Mouse (Mus musculus) intestine, embryonic 15.5 days (tissue): ENCODE data around the gene Tnip2. TPM values are rescaled to one million over a fixed set of nuclear protein-coding genes. Genes with fewer than 3 reads are reported as not detected.

Experiments
- ATAC-seq: fragments of 200-750 bp; cut with Nextera tagmentation; 2 replicates; pipeline ENCODE4 v1.8.0; 2017; ENCODE audit warnings: moderate TSS enrichment, moderate library complexity
- H3K27ac ChIP-seq: fragments of 300-500 bp; sonication (generic); 2 replicates; pipeline ENCODE4 v1.5.1; 2015; ENCODE audit warnings: mild to moderate bottlenecking, inconsistent platforms
- H3K27me3 ChIP-seq: fragments of 300-500 bp; sonication (generic); replicated peaks from 2 replicates; pipeline ENCODE4 v1.6.1; 2015; ENCODE audit warnings: inconsistent platforms
- H3K36me3 ChIP-seq: fragments of 300-500 bp; sonication (generic); 2 replicates; pipeline ENCODE4 v1.6.1; 2015; ENCODE audit warnings: inconsistent platforms
- H3K4me1 ChIP-seq: fragments of 300-500 bp; sonication (generic); replicated peaks from 2 replicates; pipeline ENCODE4 v1.6.1; 2015; ENCODE audit warnings: inconsistent platforms
- H3K4me2 ChIP-seq: fragments of 300-500 bp; sonication (generic); replicated peaks from 2 replicates; pipeline ENCODE4 v1.6.1; 2015; ENCODE audit warnings: mild to moderate bottlenecking, inconsistent platforms
- H3K4me3 ChIP-seq: fragments of 300-500 bp; sonication (generic); replicated peaks from 2 replicates; pipeline ENCODE4 v1.5.1; 2015; ENCODE audit warnings: inconsistent platforms
- H3K9ac ChIP-seq: fragments of 300-500 bp; sonication (generic); 2 replicates; pipeline ENCODE4 v1.6.1; 2015; ENCODE audit warnings: inconsistent platforms
- H3K9me3 ChIP-seq: fragments of 300-500 bp; sonication (generic); 2 replicates; pipeline ENCODE4 v1.6.1; 2016; ENCODE audit warnings: inconsistent platforms
- WGBS: fragments of 180-500 bp; shearing (Covaris S2); methylation state at CpG from one replicate; pipeline ENCODE4 v1.1.7; 2015; 5-methylcytosine and 5-hydroxymethylcytosine counted together
- polyA plus RNA-seq: library from polyadenylated mRNA; unstranded; fragments of >200 nt; fragmentation: Nextera tagmentation; extraction: Ambion mirVana; gene quantifications from 2 replicates; pipeline ENCODE4 v1.2.1, GENCODE M21; 2015

Gene Tnip2
- polyA plus RNA-seq, 1 experiment from 2014 or later = 14.4 TPM

DNA sequence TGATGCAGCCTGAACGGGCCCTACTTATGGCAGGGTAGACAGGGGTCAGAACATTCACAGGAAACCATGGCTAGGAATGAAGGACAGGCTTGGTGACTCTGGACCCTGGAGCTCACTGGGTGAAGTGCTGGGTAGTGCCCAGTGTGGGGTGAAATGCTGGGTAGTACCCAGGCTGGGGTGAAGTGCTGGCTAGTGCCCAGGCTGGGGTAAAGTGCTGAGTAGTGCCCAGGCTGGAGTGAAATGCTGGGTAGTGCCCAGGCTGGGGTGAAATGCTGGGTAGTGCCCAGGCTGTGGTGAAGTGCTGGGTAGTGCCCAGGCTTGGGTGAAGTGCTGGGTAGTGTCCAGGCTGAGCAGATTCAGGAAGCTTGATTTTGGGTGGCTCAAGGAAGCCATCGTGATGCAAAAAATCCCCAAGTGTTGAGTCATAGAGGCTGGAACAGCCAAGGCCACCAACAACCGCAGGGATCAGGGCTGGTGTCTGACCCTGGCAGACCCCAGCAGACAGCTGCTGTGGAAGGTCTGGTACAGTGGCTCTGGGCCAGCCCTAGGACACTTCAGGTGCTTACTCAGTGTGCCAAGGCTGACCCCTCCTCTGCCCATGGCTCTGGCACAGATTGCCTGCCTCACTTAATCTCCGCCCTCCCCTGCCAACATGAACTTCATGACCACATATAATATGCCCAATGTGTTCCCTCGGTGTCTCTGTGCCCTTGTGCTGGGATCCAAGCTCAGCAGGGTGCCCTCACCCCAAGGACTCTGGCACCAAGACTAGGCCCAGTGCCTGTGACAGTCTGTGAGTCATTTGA, 21.2 kb upstream of the Tnip2 start:
- no peaks in the 10 kb centered on the region for H3K36me3 ChIP-seq
- 0 out of 2 replicates have a peak, but pooled peaks cover 6% of the 10 kb centered on the region for H3K4me1 ChIP-seq
- H3K9ac ChIP-seq = no peak overlapping the region
- WGBS = 79% methylated on average over 5 of the region's 5 CpGs
- H3K9me3 ChIP-seq = no peaks in the 10 kb centered on the region
- H3K27ac ChIP-seq = no peak overlapping the region
- H3K4me3 ChIP-seq = no peak overlapping the region
- ATAC-seq = no peak
- no peaks in the 10 kb centered on the region for H3K27me3 ChIP-seq
- H3K4me2 ChIP-seq = no peak overlapping the region

DNA sequence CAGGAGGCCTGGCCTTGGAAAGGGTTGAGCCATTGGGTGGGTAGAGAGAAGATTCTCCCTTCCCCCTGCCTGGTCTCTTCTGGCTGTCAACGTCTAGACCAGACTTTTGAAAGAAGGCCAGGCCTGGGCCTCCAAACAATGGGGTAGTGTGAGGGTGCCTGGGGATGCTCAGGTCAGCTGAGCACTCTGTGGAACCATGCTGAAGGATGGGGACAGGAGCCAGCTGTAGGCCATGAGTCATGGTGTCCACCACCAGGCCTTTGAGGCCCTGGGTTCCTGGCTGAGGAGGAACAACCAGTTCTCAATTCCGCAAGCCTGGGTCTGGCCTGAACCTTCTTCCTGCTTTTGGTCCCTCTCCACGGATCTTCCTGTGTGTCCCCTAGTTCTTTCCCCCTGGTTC, 20.0 kb upstream of the Tnip2 start:
- WGBS = 74% methylated on average over 3 of the region's 3 CpGs

DNA sequence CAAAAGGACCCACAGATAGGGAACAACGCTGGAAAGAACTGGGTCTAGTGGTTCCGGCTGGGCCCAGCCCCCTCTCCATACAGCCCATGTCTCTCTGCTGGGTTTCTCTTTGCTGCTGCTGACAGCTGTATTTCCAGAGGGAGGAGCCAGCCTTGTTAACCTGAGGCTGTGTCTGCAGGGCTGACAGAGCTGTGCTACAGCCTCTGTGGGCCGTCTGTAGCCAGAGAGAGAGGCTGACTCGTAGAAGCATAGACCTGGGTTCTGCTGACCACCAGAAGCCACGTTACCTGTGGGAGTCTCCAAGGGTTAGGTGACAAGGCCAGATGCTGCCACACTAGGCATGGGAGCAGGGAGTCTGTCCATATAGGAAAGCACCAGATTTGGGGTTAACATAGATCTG, 19.3 kb upstream of the Tnip2 start:
- Histone ChIP-seq H3K9ac (no peak overlapping the region), H3K4me2 (no peak overlapping the region)
- WGBS = 76% methylated on average over 5 of the region's 5 CpGs

More for the DNA sequence above, 20.0 kb upstream of the Tnip2 start:
- ATAC-seq = no peak
- no peak overlapping the region for H3K4me3 ChIP-seq
- 0 out of 2 replicates have a peak, but pooled peaks cover 6% of the 10 kb centered on the region for H3K4me1 ChIP-seq
- H3K9ac ChIP-seq = no peak overlapping the region
- H3K9me3 ChIP-seq = no peaks in the 10 kb centered on the region
- H3K27me3 ChIP-seq = no peaks in the 10 kb centered on the region
- no peak overlapping the region for H3K27ac ChIP-seq
- no peaks in the 10 kb centered on the region for H3K36me3 ChIP-seq
- no peak overlapping the region for H3K4me2 ChIP-seq

DNA sequence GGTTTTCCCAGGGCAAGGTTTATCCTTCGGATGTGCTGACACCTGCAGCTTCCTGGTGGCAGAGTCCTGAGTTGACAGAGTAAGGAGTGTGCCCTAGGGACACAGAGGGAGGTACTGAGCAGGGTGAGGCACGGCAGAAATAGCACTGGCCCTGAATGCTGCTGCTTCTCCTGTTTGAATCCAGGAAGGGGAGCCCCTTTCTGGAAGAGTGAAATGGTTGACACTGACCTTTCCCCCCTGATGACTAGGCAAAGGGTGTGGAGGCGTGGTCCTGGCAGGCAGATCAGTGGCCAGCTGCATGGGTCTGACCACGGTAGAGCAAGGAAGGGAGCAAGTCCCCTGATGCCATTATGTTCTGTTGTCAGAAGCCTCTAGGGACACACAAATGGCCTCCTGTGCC, 16.9 kb upstream of the Tnip2 start:
- no peak overlapping the region for H3K4me2 ChIP-seq
- H3K9ac ChIP-seq = no peak overlapping the region
- peaks cover 9% of the 10 kb centered on the region; the same call in 1 of the 2 replicates for H3K4me1 ChIP-seq
- H3K4me3 ChIP-seq = no peak overlapping the region
- H3K9me3 ChIP-seq = no peaks in the 10 kb centered on the region
- no peaks in the 10 kb centered on the region for H3K36me3 ChIP-seq
- WGBS = 35% methylated on average over 4 of the region's 4 CpGs
- H3K27me3 ChIP-seq = no peaks in the 10 kb centered on the region
- H3K27ac ChIP-seq = peak overlapping the region; percentile 18; the same call in 1 of the 2 replicates
- peak; percentile 59 for ATAC-seq

More for the DNA sequence above, 19.3 kb upstream of the Tnip2 start:
- ATAC-seq = no peak
- no peaks in the 10 kb centered on the region for H3K27me3 ChIP-seq
- no peaks in the 10 kb centered on the region for H3K36me3 ChIP-seq
- 0 out of 2 replicates have a peak, but pooled peaks cover 4% of the 10 kb centered on the region for H3K4me1 ChIP-seq
- H3K9me3 ChIP-seq = no peaks in the 10 kb centered on the region
- H3K27ac ChIP-seq = no peak overlapping the region
- no peak overlapping the region for H3K4me3 ChIP-seq

DNA sequence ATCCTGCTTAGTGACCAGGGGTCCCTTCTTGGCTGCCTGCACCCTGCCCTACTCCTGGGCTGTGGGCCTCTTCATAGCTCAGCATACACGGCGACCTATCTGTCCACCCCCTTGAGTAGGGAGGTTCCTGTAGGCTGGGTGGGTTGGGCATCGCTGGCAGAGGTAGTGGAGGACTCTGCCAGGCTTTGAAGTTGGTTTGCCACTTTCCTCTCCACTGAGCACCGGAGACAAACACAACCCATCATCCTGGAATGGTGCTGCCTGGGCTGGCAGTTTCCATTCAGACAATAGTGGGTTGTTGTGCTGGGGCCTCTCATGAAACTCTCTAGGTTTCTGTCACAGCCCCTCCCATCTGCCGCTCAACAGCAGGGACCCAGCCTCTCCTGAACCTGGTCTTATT, 16.3 kb upstream of the Tnip2 start:
- H3K4me2 ChIP-seq = no peak overlapping the region
- no peak for ATAC-seq
- WGBS = 67% methylated on average over 5 of the region's 5 CpGs
- H3K36me3 ChIP-seq = no peaks in the 10 kb centered on the region
- H3K4me3 ChIP-seq = no peak overlapping the region
- no peaks in the 10 kb centered on the region for H3K27me3 ChIP-seq
- H3K9ac ChIP-seq = no peak overlapping the region
- H3K27ac ChIP-seq = no peak overlapping the region
- no peaks in the 10 kb centered on the region for H3K9me3 ChIP-seq
- peaks cover 9% of the 10 kb centered on the region; the same call in 1 of the 2 replicates for H3K4me1 ChIP-seq

DNA sequence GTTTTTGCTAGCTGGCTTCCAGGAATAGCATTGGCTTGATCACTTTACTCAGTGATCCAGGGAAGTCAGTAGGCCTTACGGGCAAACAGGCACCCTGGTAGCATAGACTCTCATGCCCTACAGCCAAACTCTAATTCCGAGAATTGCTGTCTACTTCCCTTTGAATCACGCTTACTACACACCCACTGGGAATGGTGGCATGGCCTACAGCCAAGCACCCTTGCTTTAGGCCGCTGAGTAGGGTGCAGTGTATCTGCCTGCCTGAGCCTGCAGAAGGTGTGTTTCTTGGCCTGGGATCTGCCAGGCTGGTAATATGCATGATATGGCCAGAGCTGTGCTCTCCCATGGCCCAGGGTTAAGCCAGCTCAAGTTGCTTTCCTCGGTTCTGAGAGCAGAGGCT, 14.9 kb upstream of the Tnip2 start:
- Histone ChIP-seq H3K27ac (no peak overlapping the region), H3K4me2 (no peak overlapping the region), H3K4me3 (no peak overlapping the region), H3K9ac (no peak overlapping the region), H3K4me1 (peaks cover 9% of the 10 kb centered on the region; the same call in 1 of the 2 replicates), H3K27me3 (no peaks in the 10 kb centered on the region), H3K9me3 (no peaks in the 10 kb centered on the region), H3K36me3 (no peaks in the 10 kb centered on the region)
- WGBS = 87% methylated on average over 5 of the region's 5 CpGs
- ATAC-seq = no peak

DNA sequence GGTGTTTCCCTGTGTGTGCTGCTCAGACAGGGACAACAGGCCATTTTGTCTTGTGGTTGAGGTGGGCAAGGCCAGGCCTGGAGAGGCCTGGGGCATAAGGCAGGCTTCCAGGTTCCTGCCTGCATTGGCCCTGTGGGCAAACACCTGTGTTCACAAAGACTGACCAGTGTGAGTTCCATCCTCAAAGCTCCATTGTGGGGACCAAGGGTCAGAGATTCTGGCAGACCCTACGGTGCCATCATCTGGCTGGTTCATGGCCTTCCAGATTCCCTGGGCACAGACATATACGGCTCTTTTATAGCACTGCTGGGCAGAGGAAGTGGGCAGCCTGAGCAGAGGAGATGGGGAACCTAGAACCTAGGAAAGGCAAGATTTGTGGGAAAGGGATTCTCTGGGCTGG, 13.6 kb upstream of the Tnip2 start:
- no peak for ATAC-seq
- peaks cover 9% of the 10 kb centered on the region; the same call in 1 of the 2 replicates for H3K4me1 ChIP-seq
- no peaks in the 10 kb centered on the region for H3K9me3 ChIP-seq

DNA sequence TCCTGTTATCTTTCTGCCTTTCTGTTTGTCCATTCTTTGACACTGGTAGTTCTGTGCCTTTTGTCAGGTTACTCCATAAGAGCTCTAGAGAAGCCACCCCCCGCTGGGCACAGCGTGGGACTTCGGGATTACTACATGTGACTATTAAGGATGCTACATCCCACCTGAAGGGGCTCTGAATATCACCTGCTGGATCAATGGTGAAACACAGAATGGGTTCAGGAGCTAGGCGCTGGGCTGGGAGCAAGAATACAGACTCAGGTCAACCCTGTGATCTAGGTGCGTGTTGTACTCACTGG, 12.6 kb upstream of the Tnip2 start:
- peak overlapping the region; percentile 64; the same call in 1 of the 2 replicates for H3K4me3 ChIP-seq
- H3K9me3 ChIP-seq = no peaks in the 10 kb centered on the region
- WGBS = 57% methylated on average over 5 of the region's 5 CpGs
- no peak for ATAC-seq
- H3K36me3 ChIP-seq = no peaks in the 10 kb centered on the region
- H3K4me2 ChIP-seq = peak overlapping the region; percentile 91
- no peak overlapping the region for H3K9ac ChIP-seq
- H3K27me3 ChIP-seq = no peaks in the 10 kb centered on the region
- peaks cover 9% of the 10 kb centered on the region; the same call in 1 of the 2 replicates for H3K4me1 ChIP-seq
- no peak overlapping the region for H3K27ac ChIP-seq

More for the DNA sequence above, 13.6 kb upstream of the Tnip2 start:
- no peak overlapping the region for H3K9ac ChIP-seq
- 80% methylated on average over 2 of the region's 2 CpGs for WGBS
- no peaks in the 10 kb centered on the region for H3K36me3 ChIP-seq
- no peak overlapping the region for H3K27ac ChIP-seq
- no peaks in the 10 kb centered on the region for H3K27me3 ChIP-seq
- H3K4me2 ChIP-seq = no peak overlapping the region
- H3K4me3 ChIP-seq = no peak overlapping the region

DNA sequence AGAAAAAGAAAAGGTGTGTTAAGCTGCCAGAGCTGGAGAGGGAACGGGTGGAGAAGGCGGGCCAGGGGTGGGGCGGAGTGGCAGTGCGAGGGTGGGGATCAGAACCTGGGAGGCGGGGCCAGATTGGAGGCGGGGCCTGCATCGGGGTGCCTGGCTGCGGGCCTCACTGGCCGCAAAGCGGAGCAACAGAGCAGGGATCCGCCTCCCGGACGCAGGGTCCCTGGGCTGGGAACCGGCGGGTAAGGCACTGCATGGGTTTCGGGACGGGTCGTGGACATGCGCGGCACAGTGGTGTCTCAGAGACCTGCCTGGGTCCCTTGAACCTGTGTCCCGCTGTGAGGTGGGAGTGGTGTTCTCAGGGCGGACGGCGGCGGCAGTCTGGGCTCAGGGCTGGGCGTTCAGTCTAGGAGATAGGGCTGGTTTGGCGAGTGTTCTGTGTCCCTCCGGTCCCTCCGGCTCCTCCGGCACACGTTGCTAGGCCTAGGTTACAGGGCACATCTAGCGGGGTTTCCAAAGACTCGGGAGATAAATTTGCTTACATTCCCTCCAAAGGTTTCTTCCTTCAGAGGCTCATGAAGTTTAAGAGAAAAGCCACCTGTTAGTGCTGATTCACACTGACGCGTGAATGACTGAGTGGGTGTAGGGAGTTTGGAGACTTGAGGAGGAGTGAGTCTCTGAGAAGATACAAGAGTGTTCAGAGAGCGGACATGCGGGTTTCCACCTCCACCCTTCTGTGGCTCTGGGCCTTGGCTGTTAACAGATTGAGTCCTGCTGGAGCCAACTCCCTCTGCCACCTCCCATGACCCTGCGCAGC, 12.1 kb upstream of the Tnip2 start, which contains the start of gene Sh3bp2:
Gene Sh3bp2, plus strand, starts transcription at position 176 of the 814 bp plus-strand sequence.
- H3K9me3 ChIP-seq = no peaks in the 10 kb centered on the region
- peaks cover 9% of the 10 kb centered on the region; the same call in 1 of the 2 replicates for H3K4me1 ChIP-seq
- peak within 1 kb of the TSS; percentile 91 for H3K4me2 ChIP-seq
- H3K36me3 ChIP-seq = no peaks in the 10 kb centered on the region
- H3K27ac ChIP-seq = no peak within 1 kb of the TSS
- H3K27me3 ChIP-seq = no peaks in the 10 kb centered on the region
- 2% methylated on average over 38 of the region's 38 CpGs for WGBS
- peak within 1 kb of the TSS; percentile 64 for H3K4me3 ChIP-seq
- peak; percentile 97 for ATAC-seq
- H3K9ac ChIP-seq = peak within 1 kb of the TSS; percentile 65

DNA sequence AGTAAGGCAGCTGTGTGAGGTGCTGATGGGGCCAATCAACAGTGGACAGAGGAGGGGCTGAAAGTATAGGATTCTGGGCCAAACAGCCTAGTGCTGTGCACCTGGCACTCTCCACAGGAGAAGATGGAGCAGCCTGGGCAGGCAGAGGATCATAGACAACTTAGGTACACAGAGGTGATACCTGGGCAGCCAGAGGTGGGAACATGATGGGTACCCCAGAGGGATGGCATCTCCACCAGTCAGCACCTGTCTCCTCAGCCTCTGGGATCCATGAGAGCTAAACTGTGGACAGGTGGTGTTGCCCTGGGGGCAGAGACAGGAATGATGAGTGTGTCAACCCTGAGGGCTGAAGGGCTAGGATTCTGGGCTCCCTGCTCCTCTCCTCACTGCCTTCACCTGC, 10.7 kb upstream of the Tnip2 start:
- Histone ChIP-seq H3K4me3 (no peak overlapping the region), H3K36me3 (no peaks in the 10 kb centered on the region), H3K4me1 (peaks cover 5% of the 10 kb centered on the region; the same call in 1 of the 2 replicates), H3K27ac (no peak overlapping the region), H3K27me3 (no peaks in the 10 kb centered on the region), H3K4me2 (no peak overlapping the region), H3K9ac (no peak overlapping the region), H3K9me3 (no peaks in the 10 kb centered on the region)
- no peak for ATAC-seq

DNA sequence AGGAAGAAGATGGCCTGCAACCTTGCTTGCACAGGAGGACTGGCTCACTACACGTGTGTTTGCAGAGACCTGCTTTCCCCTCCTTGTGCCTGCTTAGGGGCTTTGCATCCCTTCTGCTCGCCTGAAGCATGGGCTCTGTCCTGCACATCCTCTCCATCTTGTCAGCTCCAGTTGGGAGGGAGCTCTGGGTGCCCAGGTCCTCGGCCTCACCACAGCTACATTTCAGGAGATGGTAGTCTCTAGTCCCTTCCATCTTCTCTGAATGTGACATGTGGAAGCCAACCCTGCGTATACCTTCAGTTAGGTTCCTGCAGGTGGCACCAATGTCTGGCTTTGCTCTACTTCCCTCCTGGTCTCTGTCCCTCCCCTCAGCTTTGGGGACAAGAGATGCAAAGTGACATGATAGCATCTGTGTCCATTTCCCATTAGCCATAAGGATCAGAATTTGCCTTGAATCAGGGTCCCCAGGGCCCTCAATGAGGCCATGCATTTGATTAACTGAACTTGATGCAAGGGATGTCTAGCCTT, 10.2 kb upstream of the Tnip2 start:
- ATAC-seq = no peak
- Histone ChIP-seq H3K4me1 (peaks cover 5% of the 10 kb centered on the region; the same call in 1 of the 2 replicates), H3K9me3 (no peaks in the 10 kb centered on the region), H3K27me3 (no peaks in the 10 kb centered on the region), H3K9ac (no peak overlapping the region), H3K4me3 (no peak overlapping the region), H3K27ac (no peak overlapping the region), H3K4me2 (no peak overlapping the region), H3K36me3 (no peaks in the 10 kb centered on the region)
- WGBS = 60% methylated on average over 4 of the region's 4 CpGs

DNA sequence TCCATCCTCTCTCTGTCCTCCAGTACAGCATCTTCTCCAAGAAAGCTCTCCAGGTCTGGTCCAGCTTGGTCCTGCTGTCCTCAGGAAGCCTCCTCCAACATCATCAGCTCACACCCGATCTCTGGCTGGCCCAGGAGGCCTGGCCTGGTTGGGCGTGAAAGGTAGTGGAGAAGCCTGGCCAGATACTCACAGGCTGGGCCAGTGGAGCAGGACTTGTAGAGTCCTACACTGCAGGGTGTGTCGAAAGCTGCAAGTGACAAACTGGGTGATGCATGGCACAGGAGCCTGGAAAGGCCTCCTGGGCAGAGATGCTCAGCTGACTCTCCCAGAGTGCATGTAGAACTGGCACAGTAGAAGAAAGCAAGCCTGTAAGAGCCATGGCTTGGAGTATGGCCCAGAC, 7.5 kb upstream of the Tnip2 start:
- Histone ChIP-seq H3K9me3 (no peaks in the 10 kb centered on the region), H3K4me1 (peaks cover 5% of the 10 kb centered on the region; the same call in 1 of the 2 replicates), H3K9ac (no peak overlapping the region), H3K27ac (no peak overlapping the region), H3K27me3 (no peaks in the 10 kb centered on the region), H3K4me3 (no peak overlapping the region), H3K4me2 (no peak overlapping the region), H3K36me3 (no peaks in the 10 kb centered on the region)
- no peak for ATAC-seq
- 74% methylated on average over 3 of the region's 3 CpGs for WGBS
